Mouse (Mus musculus): ENCODE data around the gene Cachd1. TPM values are rescaled to one million over a fixed set of nuclear protein-coding genes. Genes with fewer than 3 reads are reported as not detected.

Cachd1 gene
- total RNA-seq, 1 experiment from 2014 or later, result 8.7 TPM

DNA sequence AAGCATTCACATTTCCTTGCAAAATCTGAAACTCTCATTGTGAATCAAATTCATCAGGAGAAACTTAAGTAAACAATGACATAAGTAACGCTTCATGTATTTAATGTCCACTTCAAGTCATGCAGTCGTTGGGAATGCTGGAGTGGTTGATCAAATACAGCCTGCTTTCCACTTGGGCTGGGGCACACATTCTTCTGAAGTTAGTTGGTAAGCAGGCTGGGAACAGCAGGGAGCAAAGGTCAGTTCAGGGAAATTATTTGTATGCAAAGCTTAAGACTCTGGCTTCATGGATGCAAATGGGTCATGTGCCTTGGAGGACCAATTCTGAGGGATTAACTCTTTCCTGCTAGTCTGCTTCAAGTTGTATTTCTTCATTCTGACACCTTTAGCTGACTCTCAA lies 16.7 kb downstream of the Cachd1 start:
- no peak for DNase-seq

DNA sequence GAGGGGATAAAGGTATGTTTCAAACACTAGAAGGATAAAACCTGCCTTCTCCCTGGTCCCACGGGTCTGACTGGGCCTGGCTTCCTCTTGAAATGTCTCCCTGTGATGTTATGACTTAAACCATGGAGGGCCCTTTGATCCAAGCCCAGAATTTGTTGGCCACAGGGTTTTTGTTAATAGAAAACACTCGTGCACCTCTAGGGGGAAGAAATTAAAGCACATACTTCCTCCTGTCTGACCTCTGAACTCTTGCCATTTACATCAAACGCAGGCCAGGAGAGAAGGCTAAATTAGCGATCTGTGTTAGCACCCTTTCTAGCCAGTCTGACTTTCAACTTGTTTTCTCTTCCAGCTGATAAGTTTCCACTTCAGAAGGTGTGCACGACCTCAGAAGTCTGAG lies 19.0 kb downstream of the Cachd1 start:
- DNase-seq, result no peak

DNA sequence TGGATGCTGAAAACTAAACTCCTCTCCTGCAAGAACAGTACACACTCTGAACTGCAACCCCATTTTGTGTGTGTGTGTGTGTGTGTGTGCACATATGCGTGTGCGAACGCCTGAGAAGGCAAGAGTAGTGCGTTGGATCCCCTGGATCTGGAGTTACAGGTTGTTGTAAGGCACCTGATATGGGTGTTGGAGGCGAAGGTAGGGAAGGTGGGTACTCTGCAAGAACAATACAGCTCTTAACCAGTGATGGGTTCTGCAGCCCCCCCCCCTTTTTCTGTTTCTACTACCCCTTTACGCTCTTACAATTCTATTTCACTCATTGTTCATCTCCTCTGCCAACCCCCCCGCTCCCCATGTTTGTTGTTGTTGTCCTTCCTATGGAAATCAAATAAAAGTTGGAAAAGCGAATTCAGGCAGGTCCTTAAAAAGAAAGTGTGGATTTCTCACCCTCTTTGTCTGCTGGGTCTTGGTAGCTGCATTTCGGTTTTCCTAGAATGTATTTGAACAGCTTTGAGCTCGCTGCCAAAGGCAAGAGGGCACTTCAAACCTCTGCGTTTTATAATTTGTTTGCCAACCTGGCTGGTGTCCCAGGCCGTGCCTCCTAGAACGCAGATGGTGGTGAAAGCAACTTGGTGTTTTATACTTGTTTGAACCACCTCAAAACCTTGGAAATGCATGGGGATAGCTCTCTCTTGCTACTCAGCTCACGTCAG lies 24.4 kb downstream of the Cachd1 start:
- DNase-seq, result peak; percentile 44

DNA sequence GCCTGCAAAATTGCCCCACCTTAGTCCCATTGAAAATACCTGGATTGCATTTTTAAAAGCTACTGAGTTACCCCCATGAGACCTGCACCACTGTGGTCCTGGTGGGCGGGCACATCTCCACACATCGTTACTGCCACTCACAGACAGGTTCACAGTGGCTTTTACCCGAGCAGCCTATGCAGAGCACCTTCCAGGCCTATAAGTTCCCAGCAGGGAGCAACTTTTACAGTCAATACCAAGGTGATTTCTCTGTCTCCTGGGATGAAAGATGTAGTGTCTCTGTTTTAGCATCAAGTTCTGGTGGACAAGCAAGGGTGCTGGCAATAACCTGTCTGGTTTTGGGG lies 24.9 kb downstream of the Cachd1 start:
- DNase-seq, result no peak

DNA sequence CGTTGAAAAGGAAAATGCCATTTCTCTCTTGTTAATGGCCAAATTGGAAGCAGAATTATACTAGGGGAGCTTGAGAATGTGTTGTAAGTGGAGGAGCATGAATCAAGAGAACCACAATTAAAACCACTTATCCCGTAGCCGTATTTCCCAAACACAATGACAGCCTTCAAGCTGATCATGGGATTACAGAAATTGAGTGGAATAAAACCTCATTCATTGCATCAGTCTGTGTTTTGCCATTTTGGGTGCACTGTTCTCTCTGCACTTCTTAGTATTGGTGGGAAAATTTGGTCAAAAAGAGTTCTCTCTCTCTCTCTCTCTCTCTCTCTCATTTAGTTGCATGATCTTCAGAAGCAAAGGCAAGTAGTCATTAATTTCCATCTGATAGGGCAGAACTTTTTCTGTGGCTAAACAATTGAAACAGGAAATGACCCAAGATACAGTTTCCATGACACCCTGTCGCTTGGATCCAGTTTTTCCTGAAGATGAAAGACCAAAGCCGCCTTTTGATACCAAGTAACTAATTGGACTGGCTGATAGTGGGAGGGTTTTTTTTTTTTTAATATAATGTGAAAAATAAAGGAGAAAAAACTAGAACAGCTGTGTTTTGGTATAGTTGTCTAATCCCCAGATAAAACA lies 34.7 kb downstream of the Cachd1 start:
- DNase-seq, result no peak

DNA sequence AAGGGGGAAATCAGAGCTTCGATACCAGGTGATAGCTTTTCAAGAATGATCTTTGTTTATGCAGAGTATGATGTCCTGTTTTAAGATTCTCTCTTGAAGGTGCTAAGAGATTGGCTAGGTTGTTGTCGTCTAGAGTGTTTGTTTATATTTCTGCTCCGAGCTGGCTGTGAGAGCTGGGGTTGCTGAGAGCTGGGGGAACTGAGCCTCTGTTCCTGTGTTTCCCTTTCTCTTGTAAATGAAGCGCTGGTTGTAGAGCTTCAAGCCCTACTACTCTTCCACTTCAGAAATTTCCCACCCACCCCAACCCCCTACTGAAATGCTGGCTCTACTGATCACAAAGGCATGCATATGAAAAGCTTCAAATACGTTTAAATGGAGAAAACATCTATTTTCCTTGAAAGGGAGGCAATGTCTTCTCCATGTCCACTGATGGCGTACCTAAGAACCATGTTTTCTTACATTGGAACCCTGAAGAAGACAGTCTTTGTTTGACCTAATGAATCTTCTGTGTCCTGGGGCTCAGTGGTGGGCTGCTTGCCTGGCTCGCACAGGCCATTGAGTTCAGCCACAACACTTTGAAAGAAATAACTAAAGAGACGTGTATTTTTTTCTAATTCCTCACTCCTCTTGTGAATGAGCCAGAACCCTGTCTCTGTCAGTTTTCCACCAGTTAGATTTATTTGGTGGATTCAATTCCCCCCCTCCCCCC lies 35.5 kb downstream of the Cachd1 start:
- DNase-seq, result no peak

DNA sequence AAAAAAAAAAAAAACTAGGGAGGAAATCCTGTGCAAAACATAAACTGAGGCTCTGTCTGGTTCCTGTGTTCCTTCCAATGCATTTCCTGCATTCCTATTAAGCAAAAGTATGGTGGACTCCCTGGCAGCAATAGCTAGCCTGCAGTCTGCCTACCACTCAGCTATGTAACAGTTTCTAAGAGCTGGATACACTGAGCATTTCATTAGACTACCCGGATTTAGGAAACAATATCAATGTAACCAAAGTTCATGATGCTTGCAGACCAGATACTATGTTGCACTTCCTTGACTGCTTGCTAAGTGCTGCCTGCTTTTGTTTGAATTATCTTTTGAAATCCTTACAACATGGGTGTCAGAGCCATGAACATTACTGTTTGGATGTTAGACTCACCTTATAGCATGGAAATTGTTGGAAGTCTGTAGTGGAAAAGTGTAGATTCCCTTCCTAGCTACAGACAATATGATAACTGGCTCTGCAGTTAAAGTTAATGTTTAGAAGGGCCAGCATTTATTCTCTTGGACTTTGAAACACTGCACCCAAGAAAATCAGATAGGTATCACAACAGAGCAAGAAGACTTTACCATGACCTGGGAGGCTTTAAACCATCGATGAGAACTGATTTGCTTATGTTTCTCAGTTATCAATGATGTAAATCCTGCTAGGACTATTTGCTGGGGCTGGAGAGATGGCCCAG lies 37.4 kb downstream of the Cachd1 start:
- DNase-seq, result no peak

DNA sequence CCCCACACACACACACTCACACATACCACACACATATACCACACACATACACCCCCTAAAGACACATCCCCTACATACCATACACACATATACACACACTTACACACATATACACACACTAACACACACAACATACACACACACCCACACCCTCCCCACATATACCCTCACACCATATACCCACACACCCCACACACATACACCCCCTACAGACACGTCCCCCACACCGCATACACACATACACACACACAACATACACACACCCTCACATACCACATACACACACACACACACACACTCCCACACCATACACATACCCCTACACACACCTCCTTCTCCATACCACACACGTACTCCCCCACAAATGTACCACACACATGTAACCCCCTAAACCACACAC lies 42.8 kb downstream of the Cachd1 start:
- DNase-seq, result no peak

DNA sequence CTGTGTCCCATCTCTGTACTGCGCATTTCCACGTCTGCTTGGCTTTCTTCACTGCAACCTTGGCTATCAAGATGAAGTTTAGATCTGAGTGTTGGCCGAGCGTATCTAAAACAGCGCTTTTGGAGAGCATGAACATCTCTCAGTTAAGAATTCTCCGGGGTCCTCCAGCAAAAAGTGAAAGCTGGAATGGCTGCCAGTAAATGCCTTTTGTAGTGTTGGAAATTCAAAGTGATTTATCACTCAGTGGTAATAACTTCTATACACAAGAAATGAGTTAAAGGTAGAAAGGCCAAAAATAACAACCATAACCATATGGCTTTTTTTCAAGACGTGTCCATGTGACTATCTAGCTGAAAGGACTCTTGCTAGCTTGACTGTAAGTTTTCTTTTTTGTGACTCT lies 46.1 kb downstream of the Cachd1 start:
- no peak for DNase-seq

DNA sequence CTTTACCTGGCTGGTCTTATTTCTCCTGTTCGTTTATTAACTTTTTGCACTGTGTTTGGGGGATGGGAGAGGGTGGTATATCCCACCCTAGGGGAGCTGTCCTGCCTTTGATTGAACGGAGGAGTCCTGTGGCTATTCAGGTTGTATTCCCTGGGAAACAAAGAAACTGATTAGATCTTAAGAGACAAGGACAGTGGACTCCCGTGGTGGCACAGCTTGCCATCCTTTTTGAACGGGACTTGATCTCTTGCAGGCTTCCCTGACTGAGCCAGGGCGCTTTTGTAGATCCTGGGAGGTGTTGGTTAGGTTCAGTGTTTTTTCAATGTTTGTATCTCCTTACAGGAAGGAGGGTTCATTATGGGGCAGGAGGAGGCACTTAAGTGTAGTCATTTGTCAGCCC lies 50.9 kb downstream of the Cachd1 start:
- DNase-seq, result no peak

DNA sequence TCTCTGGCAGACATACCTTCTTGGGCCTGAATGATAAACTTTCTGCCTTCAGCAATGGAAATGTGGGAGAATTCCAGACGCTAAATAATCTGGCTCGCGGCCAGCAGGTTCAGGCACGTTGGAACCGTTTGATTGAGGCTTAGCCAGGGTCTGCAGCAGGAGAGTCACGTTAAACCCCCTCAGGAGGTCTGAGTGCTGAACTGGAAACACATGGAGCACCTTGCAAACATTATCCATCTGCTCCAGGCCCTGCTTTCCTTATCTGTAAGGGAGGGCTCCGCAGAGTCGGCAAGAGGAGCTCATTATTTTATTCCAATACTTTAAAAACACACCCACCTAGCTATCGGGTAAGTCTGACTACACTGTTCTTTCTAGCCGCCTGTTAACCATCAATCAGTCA lies 52.3 kb downstream of the Cachd1 start:
- no peak for DNase-seq

DNA sequence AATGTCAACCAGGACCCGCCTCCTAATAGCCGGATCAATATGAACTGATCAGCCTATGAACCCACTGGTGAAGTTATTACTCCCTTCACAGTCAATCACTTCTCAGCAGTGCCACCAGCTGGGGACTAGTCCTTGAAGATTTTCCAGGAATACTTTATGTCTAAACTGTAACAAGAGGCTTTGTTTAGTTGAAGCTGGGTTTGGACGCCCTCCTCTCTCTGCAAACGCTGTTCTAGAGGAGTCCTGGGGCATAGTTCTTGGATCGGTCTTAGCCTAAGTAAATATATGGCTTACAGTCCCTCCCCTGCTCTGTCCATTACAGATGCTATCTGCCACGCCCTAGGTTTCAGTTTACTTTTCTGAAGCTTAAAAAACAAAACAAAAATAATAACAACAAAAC lies 60.7 kb downstream of the Cachd1 start:
- no peak for DNase-seq

DNA sequence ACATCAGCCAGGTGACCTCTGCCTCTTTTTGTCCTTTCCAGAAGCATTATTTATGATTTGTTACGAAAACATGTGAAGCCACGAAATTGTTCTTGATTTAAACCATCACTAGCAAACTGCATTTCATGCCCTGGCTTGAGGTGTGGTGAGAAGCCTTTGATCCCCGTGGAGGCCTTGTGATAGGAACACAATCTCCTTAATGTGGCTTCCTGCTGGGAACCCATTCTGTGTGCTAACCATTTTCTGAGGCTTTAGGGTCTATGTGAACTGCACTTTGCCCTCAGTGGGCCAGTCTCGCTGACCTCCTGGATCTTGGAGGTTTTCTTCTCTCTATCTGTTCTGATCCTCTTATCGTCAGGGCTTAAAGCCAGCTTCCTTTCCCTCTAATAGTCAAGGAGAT lies 66.2 kb downstream of the Cachd1 start:
- DNase-seq, result no peak

DNA sequence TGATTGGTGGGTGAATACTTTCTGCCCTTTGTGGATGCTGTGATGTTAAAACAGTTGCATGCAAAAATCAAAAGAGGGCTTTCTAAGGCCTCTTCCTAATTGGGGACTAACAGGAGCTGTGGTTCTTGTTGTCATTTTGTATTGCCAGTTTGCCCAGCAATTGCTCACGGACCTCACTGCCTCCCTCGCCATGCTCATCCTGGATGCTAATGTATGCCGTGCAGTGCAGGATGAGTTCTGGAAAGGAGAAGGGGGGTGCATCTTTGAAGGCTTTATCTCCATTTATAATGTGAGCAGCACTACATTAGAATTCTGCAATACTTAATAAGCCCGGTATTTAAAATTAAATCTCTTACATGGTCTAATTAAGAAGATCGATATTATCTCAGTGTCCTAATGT lies 66.6 kb downstream of the Cachd1 start:
- DNase-seq, result no peak

DNA sequence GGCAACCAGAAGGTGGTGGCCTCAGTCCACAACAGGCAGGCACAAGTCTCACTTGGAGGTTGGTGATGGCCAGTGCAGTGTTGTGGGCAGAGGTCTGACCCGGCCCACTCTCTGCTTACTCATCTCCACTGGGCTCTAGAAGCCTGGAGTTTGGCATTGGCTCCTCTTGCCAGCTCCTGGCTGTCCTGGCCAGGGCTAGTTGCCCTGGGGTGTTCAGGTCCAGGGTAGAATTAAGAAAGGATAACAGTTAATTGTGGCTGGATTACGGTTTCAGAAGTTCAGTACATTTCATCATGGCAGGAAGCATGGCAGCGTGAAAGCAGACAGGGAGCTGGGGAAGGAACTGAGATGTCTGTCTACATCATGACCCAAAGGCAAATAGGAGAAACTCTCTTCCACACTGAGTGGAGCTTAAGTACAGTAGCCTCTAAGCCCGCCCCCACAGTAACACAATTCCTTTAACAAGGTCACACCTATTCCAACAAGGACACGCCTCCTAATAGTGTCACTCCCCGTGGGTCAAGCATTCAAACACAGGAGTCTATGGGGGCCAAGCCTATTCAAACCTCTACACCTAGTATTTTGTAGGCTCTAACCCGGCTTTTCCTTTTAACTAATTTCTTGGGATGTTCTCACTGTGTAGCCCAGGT lies 74.5 kb downstream of the Cachd1 start:
- no peak for DNase-seq

DNA sequence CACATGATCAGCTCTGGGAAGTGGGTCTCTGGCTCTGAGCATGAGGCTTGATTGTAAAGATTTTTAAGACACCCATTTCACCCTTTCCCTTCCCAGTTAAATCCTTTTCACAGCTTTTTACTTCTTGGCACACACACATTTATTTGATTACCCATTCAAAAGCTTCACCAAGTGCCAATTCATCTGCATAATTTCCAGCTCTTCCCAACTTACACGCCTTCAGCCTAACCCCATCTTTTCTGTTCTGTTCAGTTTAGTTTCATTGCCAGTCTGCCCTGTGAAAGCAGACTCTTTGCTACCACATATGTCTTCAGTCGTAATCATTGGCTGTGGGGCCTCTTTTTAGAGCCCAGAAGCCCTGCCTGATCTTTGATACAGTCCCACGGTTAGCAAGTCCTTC lies 76.0 kb downstream of the Cachd1 start:
- DNase-seq, result no peak

DNA sequence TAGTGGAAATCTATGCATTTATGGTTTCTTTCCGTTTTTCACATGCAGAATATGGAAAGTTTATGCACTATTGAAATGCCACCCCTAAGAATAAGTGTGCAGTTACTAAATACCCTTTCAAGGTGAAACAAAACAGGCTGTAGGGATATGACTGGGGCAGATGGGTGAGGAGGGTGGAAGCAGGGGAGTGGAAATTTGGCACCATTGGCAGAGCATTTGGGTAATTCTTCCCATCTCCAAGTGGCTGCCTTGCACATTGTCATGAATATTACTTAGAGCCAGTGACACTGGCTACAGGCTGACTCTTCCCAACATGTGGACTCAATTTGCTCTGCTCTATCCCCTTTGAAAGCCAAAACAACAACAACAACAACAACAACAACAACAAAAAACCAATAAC lies 77.0 kb downstream of the Cachd1 start:
- no peak for DNase-seq

DNA sequence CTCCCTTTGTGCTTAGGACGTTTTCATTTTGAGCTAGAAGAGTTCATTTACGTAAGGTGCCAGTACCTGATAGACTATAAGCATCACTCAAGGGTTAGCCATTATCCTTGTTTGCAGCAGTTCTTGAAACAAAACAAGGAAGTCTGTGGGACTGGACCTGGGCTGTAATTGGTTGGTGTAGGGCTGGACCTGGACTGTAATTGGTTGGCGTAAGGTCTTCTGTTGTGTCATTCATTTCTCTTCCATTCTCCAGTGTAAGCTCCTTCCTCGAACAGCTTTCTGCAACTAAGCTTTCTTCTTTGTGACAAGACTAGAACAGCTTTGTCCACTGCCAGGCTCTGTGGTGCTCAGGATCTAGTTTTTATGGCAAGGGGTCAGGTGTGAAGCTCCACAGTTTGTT lies 78.9 kb downstream of the Cachd1 start:
- DNase-seq, result no peak

DNA sequence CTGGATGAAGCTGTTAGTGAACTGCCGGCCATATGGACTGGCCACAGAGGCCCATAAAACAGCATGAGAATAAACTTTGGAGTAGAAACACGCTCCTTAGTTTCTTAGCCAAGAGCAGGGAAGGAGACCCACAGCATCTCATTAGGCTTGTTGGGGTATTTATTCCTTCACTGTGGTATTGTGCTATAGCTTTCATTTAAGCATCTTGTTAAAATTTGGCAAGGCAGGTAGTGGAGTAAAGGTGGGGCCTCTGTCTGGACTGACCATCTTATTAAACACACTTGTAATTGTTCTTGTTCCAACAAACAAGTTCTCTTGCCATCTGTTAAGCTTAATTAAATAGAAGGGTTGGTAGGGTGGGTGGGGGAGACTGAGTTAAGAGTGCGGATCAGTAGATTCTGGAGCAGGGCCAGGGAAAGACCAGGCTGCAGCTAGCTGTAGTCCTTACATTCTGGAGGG lies 81.0 kb downstream of the Cachd1 start:
- DNase-seq, result no peak

DNA sequence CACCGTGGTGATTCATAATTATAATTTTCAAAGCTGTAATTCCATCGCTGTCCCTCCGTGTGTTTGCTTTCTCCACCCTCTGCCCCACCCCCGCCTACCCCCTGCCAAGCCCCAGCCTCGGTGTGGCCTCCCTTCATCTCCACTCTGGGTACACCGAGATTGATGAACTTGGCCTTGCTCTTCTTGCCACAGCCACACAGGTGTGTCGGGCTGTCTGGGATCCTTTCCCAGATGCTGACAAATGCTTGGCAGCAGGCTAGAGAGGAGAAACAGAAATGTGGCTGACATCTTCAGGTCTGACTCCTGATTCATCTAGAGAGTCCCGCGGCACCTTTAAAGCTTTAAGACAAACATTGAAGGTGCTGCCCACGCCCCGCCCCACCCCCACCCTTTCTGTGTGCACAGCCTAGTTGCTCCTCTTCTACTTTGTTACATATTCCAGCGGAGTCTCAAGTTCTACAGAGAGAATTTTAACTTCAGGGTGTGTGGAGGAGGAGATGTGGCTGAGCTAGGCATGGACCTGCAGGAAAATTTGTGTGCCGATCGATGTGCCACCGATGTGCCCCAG lies 87.5 kb downstream of the Cachd1 start:
- no peak for DNase-seq

DNA sequence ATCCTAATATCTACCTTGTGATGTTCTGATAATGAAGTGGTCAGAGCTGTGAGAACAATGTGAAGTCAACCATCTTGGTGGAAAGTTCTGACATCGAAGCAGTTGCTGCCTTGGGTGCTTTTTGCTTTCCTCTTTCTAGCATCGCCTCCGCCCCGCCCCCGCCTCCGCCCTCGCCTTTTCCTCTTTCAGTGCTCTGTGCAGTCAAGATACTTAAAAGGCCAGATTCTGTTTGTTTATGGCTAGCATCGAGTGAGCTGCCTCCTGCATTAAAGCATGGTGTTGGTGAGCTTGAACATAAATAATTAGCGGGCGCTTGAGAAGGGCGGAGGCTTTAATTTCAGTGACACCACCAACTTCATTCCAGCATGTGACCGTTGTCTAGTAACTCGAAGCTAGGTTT lies 88.9 kb downstream of the Cachd1 start:
- no peak for DNase-seq

DNA sequence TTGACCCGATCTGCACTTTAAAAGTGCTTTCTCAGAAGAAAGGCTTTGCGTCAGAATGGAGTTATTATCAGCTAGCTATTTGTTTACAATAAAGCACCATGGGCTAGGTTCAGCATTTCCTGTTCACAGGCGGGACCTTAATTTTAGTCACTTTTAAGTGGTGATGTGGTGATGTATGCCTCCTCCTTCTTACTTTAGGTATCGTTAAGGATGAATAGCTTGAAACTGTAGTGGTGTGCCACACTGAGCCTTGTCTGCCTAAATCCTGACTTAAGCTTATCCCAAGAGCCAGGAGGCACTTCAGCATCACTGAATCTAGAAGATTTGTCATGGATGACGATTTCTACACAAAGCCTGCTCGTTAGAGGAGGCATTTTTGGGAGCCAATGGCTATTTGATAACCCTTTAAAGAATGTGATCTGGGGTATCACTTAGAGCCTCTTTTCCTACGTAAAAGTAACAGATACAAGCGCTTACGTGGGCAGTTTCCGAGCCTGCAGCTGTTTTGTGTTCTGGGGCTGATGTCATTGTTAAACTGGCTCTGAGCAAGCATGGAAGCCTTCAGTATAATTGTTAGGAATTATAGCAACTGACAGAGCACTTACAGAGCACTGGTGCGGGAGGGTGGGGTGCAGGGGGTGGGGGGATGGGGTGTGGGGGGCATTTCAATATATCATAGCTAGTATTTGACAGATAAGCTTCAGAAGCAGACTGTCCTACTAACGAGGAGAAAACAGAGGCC lies 89.7 kb downstream of the Cachd1 start:
- no peak for DNase-seq

Measured in adrenal gland, postnatal 25 days (tissue).